Mouse (Mus musculus) urinary bladder, postnatal 25 days (tissue): ENCODE measurements around the gene Zfp653.

ENCODE experiments used
- DNase-seq: peaks from one replicate; pipeline ENCODE4 v3.0.0; 2022; ENCODE audit warnings: low spot score

Zfp653 gene

GRCm38 (mm10) chr9:22030386-22030785 lies 40.8 kb downstream of the Zfp653 start:
- no peak for DNase-seq

DNA sequence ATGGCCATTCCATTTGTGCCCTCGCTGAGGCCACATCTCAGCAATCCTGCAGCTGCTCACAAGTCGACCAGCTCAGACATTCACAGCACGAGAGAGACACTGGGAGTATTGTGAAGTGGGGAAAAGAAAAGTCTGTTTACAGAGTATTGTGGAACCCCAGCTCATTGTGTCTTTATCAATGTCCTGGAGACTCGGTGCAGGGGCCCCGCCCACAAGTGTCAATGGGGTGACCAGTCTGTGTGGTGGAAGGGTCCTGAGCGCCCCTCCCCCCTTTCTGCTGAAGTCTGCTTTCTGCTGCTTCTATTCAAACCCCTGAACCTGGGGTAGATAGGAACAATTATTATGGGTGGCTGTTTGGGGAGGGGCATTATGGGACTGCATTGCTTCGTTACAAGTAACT lies 42.7 kb downstream of the Zfp653 start:
- DNase-seq, result no peak

- no peak for DNase-seq
Measured at GRCm38 (mm10) chr9:22024592-22024991, 46.6 kb downstream of the Zfp653 start.

DNA sequence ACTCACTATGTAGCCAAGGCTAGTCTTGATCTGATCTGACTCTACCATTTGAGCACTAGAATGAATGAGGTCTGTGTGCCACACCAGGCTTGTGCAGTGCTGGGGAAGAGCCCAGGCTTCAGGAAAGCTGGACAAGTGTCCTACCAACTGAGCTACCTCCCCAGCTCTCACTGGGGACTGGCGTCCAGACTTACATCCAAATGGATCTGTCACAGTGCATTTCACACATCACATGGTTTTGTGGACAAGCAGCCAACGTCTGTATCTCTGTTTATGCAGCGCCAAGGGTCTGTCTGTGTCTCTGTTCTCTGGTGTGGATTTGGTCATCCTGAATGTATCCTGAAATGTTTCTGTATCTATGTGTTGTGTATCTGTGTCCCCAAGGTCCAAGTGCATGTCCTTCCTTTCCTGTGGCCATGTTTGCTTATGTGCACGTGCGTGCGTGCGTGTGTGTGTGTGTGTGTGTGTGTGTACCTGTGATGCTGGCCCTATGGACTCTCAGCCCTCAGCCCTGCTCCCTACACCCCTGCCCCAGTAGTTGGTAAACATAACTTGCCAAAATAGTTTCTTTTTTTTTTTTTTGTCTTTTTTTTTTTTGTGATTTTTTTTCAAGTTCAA lies 53.9 kb downstream of the Zfp653 start:
- DNase-seq, result no peak

DNA sequence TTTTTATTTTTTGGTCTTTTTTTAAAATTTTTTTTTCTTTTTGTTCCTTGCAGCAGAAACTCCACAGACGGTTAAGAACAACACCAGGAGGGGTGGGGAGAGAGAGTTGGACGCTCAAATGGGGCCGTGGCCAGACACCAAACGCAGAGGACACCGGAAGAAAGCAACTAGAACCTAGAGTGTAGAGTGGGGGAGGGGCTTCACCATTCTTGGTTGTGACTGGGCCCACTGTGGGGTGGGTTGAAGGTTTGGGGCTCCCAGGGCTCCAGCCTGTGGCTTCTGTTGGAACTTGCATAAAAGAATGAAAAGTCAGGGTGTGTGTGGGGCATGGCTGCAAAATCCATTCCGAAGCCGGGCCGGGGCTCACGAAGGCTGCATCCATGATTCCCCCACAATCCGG lies 54.9 kb downstream of the Zfp653 start:
- no peak for DNase-seq

DNA sequence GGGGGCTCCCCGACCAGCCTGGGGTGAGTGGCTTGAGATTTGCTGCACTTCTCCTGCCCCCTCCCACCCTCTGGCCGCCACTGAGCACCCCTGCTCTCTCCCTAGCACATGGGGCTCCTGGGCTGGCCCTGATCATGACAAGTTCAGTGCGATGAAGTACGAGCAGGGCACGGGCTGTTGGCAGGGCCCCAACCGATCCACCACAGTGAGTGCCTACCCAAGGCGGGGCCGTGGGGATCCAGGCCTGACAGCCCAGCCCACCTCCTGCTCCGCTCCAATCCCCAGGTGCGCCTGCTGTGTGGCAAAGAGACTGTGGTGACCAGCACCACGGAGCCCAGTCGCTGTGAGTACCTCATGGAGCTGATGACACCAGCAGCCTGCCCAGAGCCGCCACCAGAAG lies 58.4 kb downstream of the Zfp653 start:
- no peak for DNase-seq

GRCm38 (mm10) chr9:22011055-22011454 lies 60.1 kb downstream of the Zfp653 start:
- DNase-seq, result no peak
